22 mouse cellular contexts compared by ENCODE assay signal in genomic region chr19:60192790-60193189, GRCm38 (mm10). TPM values are rescaled to one million over a fixed set of nuclear protein-coding genes. Genes with fewer than 3 reads are reported as not detected.
DNase-seq lines count a peak whose midpoint lies in the region; ATAC-seq and TF ChIP-seq lines count a peak whose summit lies in the region.
"Had no signal": no experiment of that assay in that cellular context is flagged by ENCODE, and none has a peak within 500 bp of the region (broad histone marks: within the 10 kb centered on the region; RNA-seq: fewer than 3 reads in every experiment).

No protein-coding gene starts in this region.

- H3K4me1 ChIP-seq in G1E (ENCODE audit: insufficient read depth, low read depth, low read length), result peaks cover 9% of the 10 kb centered on the region
- H3K4me1 ChIP-seq in thymus, adult 2 months (replicated peaks; ENCODE audit: control insufficient read depth, insufficient read depth, low read length), result no peaks in the 10 kb centered on the region
- H3K4me1 ChIP-seq: embryonic facial prominence, embryonic 12.5 days; forebrain, embryonic 15.5 days had no signal

- no peak overlapping the region for H3K27ac ChIP-seq in thymus, adult 2 months (ENCODE audit: control insufficient read depth, insufficient read depth, low read length)
- H3K27ac ChIP-seq: embryonic facial prominence, embryonic 10.5 days; embryonic facial prominence, embryonic 12.5 days; forebrain, embryonic 13.5 days; forebrain, embryonic 15.5 days had no signal

- no peak overlapping the region for H3K4me3 ChIP-seq in G1E (ENCODE audit: low read depth, low read length)
- H3K4me3 ChIP-seq in thymus, adult 2 months (ENCODE audit: control insufficient read depth, insufficient read depth, low read length), result no peak overlapping the region
- H3K4me3 ChIP-seq: embryonic facial prominence, embryonic 10.5 days; embryonic facial prominence, embryonic 12.5 days; forebrain, embryonic 13.5 days; forebrain, embryonic 15.5 days had no signal

- peaks cover 61% of the 10 kb centered on the region for H3K36me3 ChIP-seq in G1E (replicated peaks)
- no peaks in the 10 kb centered on the region for H3K36me3 ChIP-seq in thymus, adult 2 months (ENCODE audit: control insufficient read depth, insufficient read depth, low read length)

- DNase-seq in 416B (ENCODE audit: low read depth) (peak; percentile 85), G1E (ENCODE audit: low spot score) (no peak), MEL-GATA-1-ER (ENCODE audit: extremely low read depth, low read depth) (peak; percentile 21)
- no peak for DNase-seq in thymus, adult 2 months
- no peak for DNase-seq in adrenal gland, postnatal 14 days
- DNase-seq: adrenal gland, adult 2 months; adrenal gland, postnatal 10 days; adrenal gland, postnatal 36 days; B cell, adult 2 months; cerebellum, adult 11-12 months; cerebellum, adult 2 months; cerebellum, adult 9-10 months; cerebellum, postnatal 10 days; cerebellum, postnatal 25 days; forebrain, postnatal 0 days had no signal

- TF ChIP-seq CTCF in G1E (IDR thresholded peaks at IDR 0.05; ENCODE audit: low read depth, low read length), result no peak
- TF ChIP-seq CTCF in thymus, adult 2 months (IDR thresholded peaks at IDR 0.05; ENCODE audit: borderline replicate concordance, control insufficient read depth, extremely low read depth, insufficient read depth, low read length, poor library complexity), result no peak

- peak; percentile 66 for ATAC-seq in G1E (ENCODE audit: extremely low read depth, insufficient number of reproducible peaks, low FRiP score, poor library complexity, severe bottlenecking)
- ATAC-seq in inflammation-experienced regulatory T-cells, adult 6 months, result no peak
- ATAC-seq: CD4-positive, CD25-positive, alpha-beta regulatory T cell, adult 4 months; forebrain, embryonic 13.5 days; forebrain, embryonic 15.5 days; forebrain, postnatal 0 days had no signal

- 94% methylated on average over 4 of the region's 4 CpGs for WGBS in thymus, adult 2 months

- H3K27me3 ChIP-seq in G1E (ENCODE audit: insufficient read depth, low read length), result no peaks in the 10 kb centered on the region
- H3K27me3 ChIP-seq in thymus, adult 2 months (ENCODE audit: control insufficient read depth, insufficient read depth, low read length), result no peaks in the 10 kb centered on the region
- H3K27me3 ChIP-seq: CH12.LX; embryonic facial prominence, embryonic 12.5 days; forebrain, embryonic 13.5 days; forebrain, embryonic 15.5 days had no signal

- no peaks in the 10 kb centered on the region for H3K9me3 ChIP-seq in G1E (replicated peaks)
- H3K9me3 ChIP-seq: embryonic facial prominence, embryonic 10.5 days; embryonic facial prominence, embryonic 12.5 days; forebrain, embryonic 13.5 days; forebrain, embryonic 15.5 days had no signal

- TF ChIP-seq POLR2A in thymus, adult 2 months (IDR thresholded peaks at IDR 0.05; ENCODE audit: control insufficient read depth, extremely low read depth, insufficient read depth, low read length, poor library complexity), result no peak

RNA-seq across cellular contexts. Expression of gene Fam204a, which starts 33.7 kb away (rescaled TPM):
- 36.1 and 37.7 TPM in 2 replicates for total RNA-seq in G1E (2014; fragmentation: Nextera tagmentation)
- 62.6 and 76.5 TPM in 2 replicates for total RNA-seq in G1E (2017)
- polyA plus RNA-seq in G1E (2012), result 9.3 and 11.4 TPM in 2 replicates
- 6.3 and 8.8 TPM in 2 replicates for polyA plus RNA-seq in thymus, adult 2 months (2012; rRNA removed)
- 10 to 100 TPM; 68.8 to 82.8 (median 71.0) TPM for polyA plus RNA-seq in inflammation-experienced regulatory T-cells, adult 6 months (2017; shearing (Covaris generic))
- total RNA-seq in adrenal gland, postnatal 14 days (2021), result 28.2 and 32.4 TPM in 2 replicates

Comparison
In these comparisons a context has a peak if more than half of its experiments do, and no peak if none do; other contexts are left out.
1. DNase-seq: peak in 416B (single experiment) and MEL-GATA-1-ER (single experiment); none in G1E (single experiment), thymus, adult 2 months (single experiment) and adrenal gland, postnatal 14 days (single experiment).